Mouse (Mus musculus): Measurements from ENCODE around the gene Ccdc157. TPM values are rescaled to one million over a fixed set of nuclear protein-coding genes. Genes with fewer than 3 reads are reported as not detected.
A peak's percentile ranks its signal among the peaks of the same experiment; 100 is the strongest.
"Not testable (repeated sequence)": the region's sequence is repeated elsewhere in the genome, so short reads cannot be mapped to it uniquely, and the experiment has no call there.

Gene Ccdc157
- polyA plus RNA-seq, 1 experiment from 2014 or later = 5.3 TPM

DNA sequence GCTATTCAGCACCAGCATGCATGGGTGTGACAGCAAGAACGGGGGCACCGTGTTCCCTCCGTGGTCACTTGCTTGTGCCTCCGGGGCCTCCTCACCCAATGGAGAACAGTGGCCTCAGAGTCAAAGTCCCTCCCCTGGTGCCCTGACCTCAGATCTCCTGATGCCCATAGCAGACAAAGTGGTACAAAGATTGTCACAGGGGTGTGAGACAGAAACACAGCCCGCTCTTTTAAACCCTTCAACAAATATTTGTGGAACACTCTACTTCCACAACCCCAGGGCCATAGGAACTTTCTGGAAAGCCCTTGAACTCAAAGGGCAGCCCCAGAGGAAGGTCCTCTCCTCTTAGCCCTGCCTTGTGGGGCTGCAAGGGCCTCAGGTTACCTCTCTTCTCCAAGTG, 37.9 kb downstream of the Ccdc157 start:
- no peak overlapping the region for H3K27ac ChIP-seq
- peaks cover 11% of the 10 kb centered on the region; the same call in 1 of the 2 replicates for H3K9me3 ChIP-seq (replicated peaks)
- H3K4me1 ChIP-seq = peaks cover 19% of the 10 kb centered on the region
- H3K36me3 ChIP-seq (ENCODE audit: poor library complexity, severe bottlenecking) = no peaks in the 10 kb centered on the region
- peaks cover 22% of the 10 kb centered on the region for H3K27me3 ChIP-seq
- H3K9ac ChIP-seq = no peak overlapping the region
- H3K4me3 ChIP-seq = no peak overlapping the region
- WGBS = 74% methylated on average over 5 of the region's 5 CpGs
- no peak overlapping the region for H3K4me2 ChIP-seq
- ATAC-seq = no peak

GRCm38 (mm10) chr11:4121691-4122090, 38.4 kb downstream of the Ccdc157 start:
- H3K36me3 ChIP-seq (ENCODE audit: poor library complexity, severe bottlenecking) = no peaks in the 10 kb centered on the region
- no peak overlapping the region for H3K4me2 ChIP-seq
- no peak overlapping the region for H3K27ac ChIP-seq
- no peak overlapping the region for H3K9ac ChIP-seq
- 79% methylated on average over 3 of the region's 3 CpGs for WGBS
- no peak for ATAC-seq
- no peak overlapping the region for H3K4me3 ChIP-seq
- H3K9me3 ChIP-seq (replicated peaks) = peaks cover 8% of the 10 kb centered on the region; the same call in 1 of the 2 replicates
- peaks cover 23% of the 10 kb centered on the region for H3K27me3 ChIP-seq
- peaks cover 23% of the 10 kb centered on the region for H3K4me1 ChIP-seq

- WGBS = 88% methylated on average over 5 of the region's 5 CpGs
- Histone ChIP-seq H3K27ac (no peak overlapping the region), H3K4me1 (peaks cover 28% of the 10 kb centered on the region), H3K4me2 (no peak overlapping the region), H3K9ac (no peak overlapping the region), H3K4me3 (no peak overlapping the region), H3K9me3 (replicated peaks) (no peaks in the 10 kb centered on the region), H3K36me3 (ENCODE audit: poor library complexity, severe bottlenecking) (no peaks in the 10 kb centered on the region), H3K27me3 (peaks cover 23% of the 10 kb centered on the region)
- ATAC-seq = no peak
These were observed 40.5 kb downstream of the Ccdc157 start for GRCm38 (mm10) chr11:4119635-4120034.

DNA sequence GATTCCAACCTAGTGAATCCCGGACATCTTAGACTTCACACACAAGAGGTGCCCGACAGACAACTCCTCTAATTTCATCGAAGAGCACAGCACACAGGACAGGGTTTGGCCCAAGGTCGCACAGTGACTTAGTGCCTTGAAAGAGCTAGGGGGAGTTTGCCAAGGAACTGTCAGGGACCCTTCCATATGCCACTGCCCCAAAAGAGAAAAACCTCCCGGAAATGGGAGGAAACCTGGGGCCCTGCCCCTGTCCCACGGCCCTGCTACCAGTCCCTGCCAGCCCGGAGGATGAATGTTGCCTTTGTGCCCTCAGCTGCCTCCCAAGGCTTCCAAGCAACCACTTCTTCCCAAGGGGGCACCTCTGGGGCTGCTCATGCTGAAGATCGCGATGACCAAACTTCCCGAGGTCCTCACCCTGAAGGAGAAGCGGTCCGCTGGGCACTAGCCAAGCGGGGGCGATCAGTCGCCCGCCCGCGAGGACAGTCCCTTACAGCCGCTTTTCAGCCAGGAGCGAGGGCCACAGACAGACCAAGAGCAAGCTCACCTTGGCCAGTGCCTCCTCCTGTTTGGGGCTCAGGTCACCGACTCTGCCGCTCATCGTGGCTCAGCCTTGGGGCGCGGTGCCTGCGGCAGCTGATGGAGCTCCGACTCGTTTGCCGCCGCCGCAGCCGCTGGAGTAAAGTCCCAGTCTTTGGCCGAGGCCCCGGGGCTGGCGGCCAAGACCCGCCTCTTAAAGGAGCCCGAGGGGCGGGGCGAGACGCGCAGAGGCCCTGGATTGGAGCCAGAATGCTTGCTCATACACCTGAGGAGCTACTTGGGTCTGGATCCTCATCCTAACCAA, 41.8 kb downstream of the Ccdc157 start:
- Histone ChIP-seq H3K9me3 (replicated peaks) (no peaks in the 10 kb centered on the region), H3K27ac (no peak overlapping the region), H3K27me3 (peaks cover 23% of the 10 kb centered on the region), H3K4me1 (peaks cover 28% of the 10 kb centered on the region), H3K4me3 (peak overlapping the region; percentile 57), H3K9ac (peak overlapping the region; percentile 73), H3K36me3 (ENCODE audit: poor library complexity, severe bottlenecking) (no peaks in the 10 kb centered on the region), H3K4me2 (peak overlapping the region; percentile 90)
- peak; percentile 66 for ATAC-seq
- 2% methylated on average over 41 of the region's 41 CpGs for WGBS

- Histone ChIP-seq H3K36me3 (ENCODE audit: poor library complexity, severe bottlenecking) (no peaks in the 10 kb centered on the region), H3K27me3 (peaks cover 23% of the 10 kb centered on the region), H3K4me1 (peaks cover 28% of the 10 kb centered on the region), H3K9ac (peak overlapping the region; percentile 73), H3K4me2 (peak overlapping the region; percentile 90), H3K4me3 (peak overlapping the region; percentile 57), H3K27ac (no peak overlapping the region), H3K9me3 (replicated peaks) (no peaks in the 10 kb centered on the region)
- ATAC-seq = peak; percentile 5; the same call in 1 of the 2 replicates
- WGBS = 26% methylated on average over 3 of the region's 3 CpGs
These were observed 42.6 kb downstream of the Ccdc157 start for GRCm38 (mm10) chr11:4117372-4118071.

- H3K27ac ChIP-seq = no peak overlapping the region
- H3K9ac ChIP-seq = peak overlapping the region; percentile 36; the same call in 1 of the 2 replicates
- WGBS = 56% methylated on average over 11 of the region's 11 CpGs
- no peak overlapping the region for H3K4me3 ChIP-seq
- no peaks in the 10 kb centered on the region for H3K9me3 ChIP-seq (replicated peaks)
- peaks cover 23% of the 10 kb centered on the region for H3K27me3 ChIP-seq
- H3K36me3 ChIP-seq (ENCODE audit: poor library complexity, severe bottlenecking) = no peaks in the 10 kb centered on the region
- no peak overlapping the region for H3K4me2 ChIP-seq
- no peak for ATAC-seq
- peaks cover 28% of the 10 kb centered on the region for H3K4me1 ChIP-seq
These were observed 43.5 kb downstream of the Ccdc157 start for GRCm38 (mm10) chr11:4116458-4117141.

DNA sequence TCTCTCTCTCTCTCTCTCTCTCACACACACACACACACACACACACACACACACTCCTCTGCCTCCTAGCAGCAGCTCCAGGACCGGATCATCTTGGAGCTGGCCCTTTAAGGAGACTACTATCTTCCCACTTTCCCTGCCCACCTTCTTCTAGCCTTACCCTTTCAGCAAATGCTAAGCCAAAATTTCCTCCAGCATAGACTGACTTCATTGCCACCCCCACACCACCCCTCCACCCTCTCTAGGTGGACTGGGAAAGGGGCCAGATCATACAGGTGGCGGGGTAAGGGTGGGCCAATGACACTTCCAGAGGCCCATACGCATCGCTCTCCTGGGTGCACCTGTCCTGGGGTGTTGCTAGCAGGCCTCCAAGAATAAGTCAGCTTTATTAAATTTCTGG, 44.7 kb downstream of the Ccdc157 start:
- H3K9me3 ChIP-seq (replicated peaks) = no peaks in the 10 kb centered on the region
- WGBS = 93% methylated on average over 4 of the region's 4 CpGs
- H3K36me3 ChIP-seq (ENCODE audit: poor library complexity, severe bottlenecking) = no peaks in the 10 kb centered on the region
- no peak overlapping the region for H3K9ac ChIP-seq
- H3K27me3 ChIP-seq = peaks cover 21% of the 10 kb centered on the region
- H3K27ac ChIP-seq = no peak overlapping the region
- peaks cover 28% of the 10 kb centered on the region for H3K4me1 ChIP-seq
- H3K4me3 ChIP-seq = no peak overlapping the region
- no peak overlapping the region for H3K4me2 ChIP-seq
- no peak for ATAC-seq

- ATAC-seq; H3K27ac ChIP-seq; H3K4me3 ChIP-seq; H3K9me3 ChIP-seq (replicated peaks); H3K36me3 ChIP-seq (ENCODE audit: poor library complexity, severe bottlenecking); H3K9ac ChIP-seq; H3K4me2 ChIP-seq: not testable (repeated sequence)
- Histone ChIP-seq H3K27me3 (peaks cover 18% of the 10 kb centered on the region), H3K4me1 (peaks cover 28% of the 10 kb centered on the region)
- WGBS = 68% methylated on average over 6 of the region's 6 CpGs
These were observed 45.6 kb downstream of the Ccdc157 start for GRCm38 (mm10) chr11:4114541-4114940.

DNA sequence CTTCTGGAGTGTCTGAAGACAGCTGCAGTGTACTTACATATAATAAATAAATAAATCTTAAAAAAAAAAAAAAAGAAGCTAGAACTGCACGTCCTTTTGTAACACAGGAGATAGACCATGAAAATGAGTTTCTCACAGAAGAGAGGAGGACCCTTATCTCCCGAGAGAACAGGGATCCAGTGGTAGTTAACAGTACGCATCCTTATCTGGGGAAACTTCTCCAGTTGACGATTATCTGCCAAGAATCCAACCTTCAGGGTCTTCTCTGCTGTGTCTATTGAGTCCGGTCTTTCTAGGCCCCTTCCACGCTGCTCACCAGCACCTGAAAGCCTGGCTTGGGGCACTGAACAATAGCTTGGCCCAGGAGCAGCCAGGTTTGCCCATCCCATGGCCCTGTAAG, 46.1 kb downstream of the Ccdc157 start:
- no peak overlapping the region for H3K4me3 ChIP-seq
- H3K9ac ChIP-seq = no peak overlapping the region
- 82% methylated on average over 6 of the region's 6 CpGs for WGBS
- H3K4me1 ChIP-seq = peaks cover 26% of the 10 kb centered on the region
- H3K36me3 ChIP-seq (ENCODE audit: poor library complexity, severe bottlenecking) = no peaks in the 10 kb centered on the region
- no peak for ATAC-seq
- no peak overlapping the region for H3K27ac ChIP-seq
- H3K4me2 ChIP-seq = no peak overlapping the region
- H3K27me3 ChIP-seq = peaks cover 12% of the 10 kb centered on the region
- H3K9me3 ChIP-seq (replicated peaks) = no peaks in the 10 kb centered on the region

GRCm38 (mm10) chr11:4113496-4113895, 46.6 kb downstream of the Ccdc157 start:
- peaks cover 11% of the 10 kb centered on the region for H3K27me3 ChIP-seq
- no peaks in the 10 kb centered on the region for H3K36me3 ChIP-seq (ENCODE audit: poor library complexity, severe bottlenecking)
- 89% methylated on average over 4 of the region's 4 CpGs for WGBS
- no peak overlapping the region for H3K4me3 ChIP-seq
- H3K4me2 ChIP-seq = no peak overlapping the region
- peaks cover 21% of the 10 kb centered on the region for H3K4me1 ChIP-seq
- no peak for ATAC-seq
- no peak overlapping the region for H3K9ac ChIP-seq
- no peak overlapping the region for H3K27ac ChIP-seq
- H3K9me3 ChIP-seq (replicated peaks) = no peaks in the 10 kb centered on the region

DNA sequence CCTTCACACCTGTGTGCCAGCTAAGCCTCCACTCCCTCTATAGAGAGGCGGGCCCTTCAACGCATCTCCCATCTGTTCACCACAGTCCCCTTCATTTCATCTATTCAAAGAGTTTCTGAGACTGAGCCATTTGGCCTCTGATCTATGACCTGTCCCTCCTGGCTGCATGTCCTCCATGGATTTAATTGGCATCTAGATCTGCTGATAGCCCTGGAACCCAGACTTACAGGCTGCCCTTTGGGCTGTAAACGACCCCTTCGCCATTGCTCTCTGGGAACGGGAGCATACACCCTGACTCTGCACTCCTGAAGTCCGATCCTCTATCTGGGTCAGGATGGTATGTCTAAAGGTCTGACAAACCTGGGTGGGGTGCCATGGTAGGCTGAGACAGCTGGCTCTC, 47.2 kb downstream of the Ccdc157 start:
- Histone ChIP-seq H3K9me3 (replicated peaks) (no peaks in the 10 kb centered on the region), H3K27ac (no peak overlapping the region), H3K9ac (no peak overlapping the region), H3K36me3 (ENCODE audit: poor library complexity, severe bottlenecking) (no peaks in the 10 kb centered on the region), H3K4me2 (no peak overlapping the region), H3K4me1 (peaks cover 15% of the 10 kb centered on the region), H3K27me3 (peaks cover 7% of the 10 kb centered on the region), H3K4me3 (no peak overlapping the region)
- 86% methylated on average over 6 of the region's 6 CpGs for WGBS
- no peak for ATAC-seq

DNA sequence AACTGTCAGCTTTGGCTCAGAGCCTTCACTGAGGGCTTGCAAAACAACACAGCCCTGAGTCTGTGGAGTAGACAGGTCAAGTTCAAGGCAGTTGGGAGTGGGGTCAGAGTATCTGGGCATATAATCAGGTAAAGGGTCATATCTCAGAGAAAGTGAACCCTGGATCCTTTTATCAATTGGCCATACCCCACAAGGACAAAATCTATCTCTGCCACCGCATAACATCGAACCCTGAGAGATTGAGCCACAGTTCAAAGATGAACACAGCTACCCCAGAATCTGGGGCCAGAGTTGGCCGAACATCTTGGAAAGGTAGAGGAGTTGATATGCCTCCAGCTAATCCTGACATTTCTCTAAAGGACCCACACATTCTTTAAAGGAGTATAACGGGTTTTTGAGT, 48.1 kb downstream of the Ccdc157 start:
- H3K9ac ChIP-seq = no peak overlapping the region
- H3K4me1 ChIP-seq = peaks cover 8% of the 10 kb centered on the region; the same call in 1 of the 2 replicates
- no peak overlapping the region for H3K4me2 ChIP-seq
- H3K27ac ChIP-seq = no peak overlapping the region
- no peak overlapping the region for H3K4me3 ChIP-seq
- no peaks in the 10 kb centered on the region for H3K36me3 ChIP-seq (ENCODE audit: poor library complexity, severe bottlenecking)
- no peaks in the 10 kb centered on the region for H3K27me3 ChIP-seq
- ATAC-seq = no peak
- H3K9me3 ChIP-seq (replicated peaks) = no peaks in the 10 kb centered on the region
- WGBS = 90% methylated on average over 4 of the region's 4 CpGs

All from forebrain, embryonic 13.5 days (tissue).